Mouse (Mus musculus) 3134 (cell line): ENCODE data around the gene Tnfrsf13c.

ENCODE experiments used
- DNase-seq: peaks from one replicate; pipeline ENCODE4 v3.0.0-alpha.2; 2011; ENCODE audit warnings: low spot score; ENCODE audit not compliant: insufficient read length; ENCODE audit errors: extremely low read depth

Gene Tnfrsf13c

GRCm38 (mm10) chr15:82186131-82186530 is 38.0 kb downstream of the Tnfrsf13c start:
- no peak for DNase-seq

- DNase-seq, result no peak
These were observed 38.9 kb downstream of the Tnfrsf13c start for GRCm38 (mm10) chr15:82185062-82185783.

GRCm38 (mm10) chr15:82184656-82185055 is 39.5 kb downstream of the Tnfrsf13c start:
- DNase-seq, result no peak

DNA sequence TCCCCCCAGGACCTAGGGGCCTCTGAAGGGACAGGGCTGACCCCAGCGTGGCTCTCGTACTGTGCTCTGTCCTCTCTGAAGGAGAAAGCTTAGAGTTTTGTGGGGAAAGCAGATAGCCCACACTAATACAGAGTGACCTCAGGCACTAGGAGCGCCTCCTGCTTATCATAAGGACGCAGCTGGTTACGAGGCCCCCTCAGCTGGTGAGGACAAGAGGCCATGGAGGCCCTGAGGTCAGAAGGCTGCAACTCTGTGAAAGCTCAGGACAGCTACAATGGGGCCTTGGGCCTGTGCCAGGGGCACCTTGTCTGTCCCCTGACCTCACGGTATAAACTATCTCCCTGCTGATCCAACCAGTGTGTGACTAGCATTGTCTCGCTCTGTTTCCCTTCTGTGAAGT is 40.0 kb downstream of the Tnfrsf13c start:
- DNase-seq, result no peak

GRCm38 (mm10) chr15:82183596-82183995 is 40.6 kb downstream of the Tnfrsf13c start:
- DNase-seq, result no peak

GRCm38 (mm10) chr15:82182311-82182710 is 41.9 kb downstream of the Tnfrsf13c start:
- no peak for DNase-seq

- DNase-seq, result no peak
These were observed 43.0 kb downstream of the Tnfrsf13c start for GRCm38 (mm10) chr15:82181131-82181530.

GRCm38 (mm10) chr15:82177743-82178290 is 46.4 kb downstream of the Tnfrsf13c start:
- no peak for DNase-seq

DNA sequence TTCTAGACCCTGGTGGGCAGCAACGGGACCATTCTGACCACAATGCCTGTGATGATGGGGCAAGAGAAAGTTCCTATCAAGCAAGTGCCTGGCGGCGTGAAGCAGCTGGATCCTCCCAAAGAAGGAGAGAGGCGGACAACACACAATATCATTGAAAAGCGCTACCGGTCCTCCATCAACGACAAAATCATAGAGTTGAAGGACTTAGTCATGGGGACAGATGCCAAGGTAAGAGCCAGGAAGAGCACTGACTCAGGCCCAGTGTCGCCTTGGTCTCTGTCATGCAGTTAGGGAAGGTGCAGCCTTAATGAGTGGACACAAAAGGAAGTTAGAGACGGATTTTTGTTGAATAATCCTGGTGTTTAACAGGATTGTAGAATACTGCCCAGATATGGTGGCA is 49.1 kb downstream of the Tnfrsf13c start:
- DNase-seq, result no peak

- DNase-seq, result no peak
These were observed 51.5 kb downstream of the Tnfrsf13c start for GRCm38 (mm10) chr15:82172648-82173047.
